Mouse (Mus musculus) heart, adult 2 months (tissue): ENCODE data around the gene Tspan17. TPM values are rescaled to one million over a fixed set of nuclear protein-coding genes. Genes with fewer than 3 reads are reported as not detected.

Experiments
- DNase-seq, 2 experiments: peaks; one replicate each; pipeline ENCODE4 v3.0.0; 2021
- H3K27ac ChIP-seq: fragments of 200-600 bp; 2 replicates; pipeline ENCODE4 v1.8.1; 2022
- H3K27me3 ChIP-seq: fragments of 200-500 bp; 2 replicates; pipeline ENCODE4 v1.6.1; 2012; ENCODE audit warnings: mild to moderate bottlenecking, low read length, inconsistent platforms, mixed read lengths; ENCODE audit not compliant: control insufficient read depth, insufficient read depth
- H3K36me3 ChIP-seq: fragments of 200-500 bp; 2 replicates; pipeline ENCODE4 v1.6.1; 2012; ENCODE audit warnings: low read length, inconsistent platforms; ENCODE audit not compliant: control insufficient read depth, insufficient read depth
- H3K4me1 ChIP-seq: fragments of 200-500 bp; 2 replicates; pipeline ENCODE4 v1.6.1; 2011; ENCODE audit warnings: low read length; ENCODE audit not compliant: control insufficient read depth, insufficient read depth
- H3K4me3 ChIP-seq: fragments of 200-600 bp; 2 replicates; pipeline ENCODE4 v1.8.1; 2022
- H3K79me2 ChIP-seq: fragments of 200-500 bp; replicated peaks from 2 replicates; pipeline ENCODE4 v1.6.1; 2012; ENCODE audit warnings: mild to moderate bottlenecking, inconsistent platforms, low read length, moderate library complexity, mixed read lengths; ENCODE audit not compliant: control insufficient read depth, insufficient read depth
- H3K9ac ChIP-seq: fragments of 200-500 bp; 2 replicates; pipeline ENCODE4 v1.6.1; 2012; ENCODE audit warnings: low read depth, mild to moderate bottlenecking, control low read depth, inconsistent platforms, low read length, mixed read lengths
- CTCF ChIP-seq: fragments of 200-600 bp; IDR thresholded peaks from 2 replicates; pipeline ENCODE4 v1.8.1; 2022; ENCODE audit warnings: antibody characterized with exemption, mild to moderate bottlenecking, moderate library complexity
- EP300 ChIP-seq: fragments of 200-500 bp; IDR thresholded peaks from 2 replicates; pipeline ENCODE4 v1.6.1; 2011; ENCODE audit warnings: low read depth, low read length, control low read depth; ENCODE audit not compliant: insufficient read depth
- POLR2A ChIP-seq: fragments of 200-500 bp; IDR thresholded peaks from 2 replicates; pipeline ENCODE4 v1.6.1; 2011; ENCODE audit warnings: mild to moderate bottlenecking, low read depth, low read length, control low read depth; ENCODE audit not compliant: insufficient read depth
- WGBS: fragments of 180-500 bp; shearing (Covaris S2); methylation state at CpG from one replicate; pipeline ENCODE4 v1.1.7; 2018; 5-methylcytosine and 5-hydroxymethylcytosine counted together
- intact Hi-C: fragments of 180-260 bp; cut with DNase I; formaldehyde crosslinking; loops from one replicate; pipeline ENCODE4 v1.15.1; 2025
- long read RNA-seq: library from polyadenylated mRNA; stranded (forward); transcript quantifications from one replicate; pipeline ENCODE4 v2.0.0, GENCODE M21; 2021
- polyA plus RNA-seq: library from polyadenylated mRNA; depleted of rRNA; stranded (reverse); fragments of >200 nt; gene quantifications from 2 replicates; pipeline ENCODE4 v1.2.3, GENCODE M21; 2012; rRNA removed
- total RNA-seq, 2 experiments: library from RNA; stranded (reverse); gene quantifications; 2 replicates each; pipeline ENCODE4 v1.2.3; 2021

Tspan17 gene
- total RNA-seq (10 to 100 TPM; 10.0 to 12.7 TPM), polyA plus RNA-seq (7.2 and 7.6 TPM in 2 replicates)
- long read RNA-seq, transcript Tspan17-201 (8 exons, 1,585 nt), result major isoform, 6 of 13 reads
- long read RNA-seq, partial matches to known transcripts, result 1 of 13 reads
- long read RNA-seq, other reads (novel, unspliced or antisense), result 5 of 13 reads

- Histone ChIP-seq H3K27me3 (no peaks in the 10 kb centered on the region), H3K9ac (peak within 1 kb of the TSS; percentile 61), H3K79me2 (no peaks in the 10 kb centered on the region), H3K27ac (peak within 1 kb of the TSS; percentile 58), H3K36me3 (no peaks in the 10 kb centered on the region), H3K4me3 (peak within 1 kb of the TSS; percentile 81), H3K4me1 (peaks cover 5% of the 10 kb centered on the region)
- 3% methylated on average over 49 of the region's 49 CpGs for WGBS
- intact Hi-C loops, result no loop called here
- peak; percentile 96 to 97 for DNase-seq
- peak; percentile 24; the same call in 1 of the 2 replicates for TF ChIP-seq POLR2A
- no peak for TF ChIP-seq EP300
Observed at GRCm38 (mm10) chr13:54788740-54789560, at the start of gene Tspan17. Gene Tspan17, plus strand, starts transcription at chr13:54789377.

- no peak for DNase-seq
- 19% methylated on average over 6 of the region's 6 CpGs for WGBS
- Histone ChIP-seq H3K79me2 (no peaks in the 10 kb centered on the region), H3K27me3 (peaks cover 6% of the 10 kb centered on the region), H3K4me3 (no peak overlapping the region), H3K27ac (no peak overlapping the region), H3K36me3 (no peaks in the 10 kb centered on the region), H3K9ac (no peak overlapping the region), H3K4me1 (no peaks in the 10 kb centered on the region)
- no peak for TF ChIP-seq POLR2A
- TF ChIP-seq CTCF, result no peak
- no peak for TF ChIP-seq EP300
- intact Hi-C loops, result no loop called here
Observed at GRCm38 (mm10) chr13:54746110-54746509, 43.1 kb upstream of the Tspan17 start.

GRCm38 (mm10) chr13:54746896-54747295 is 42.3 kb upstream of the Tspan17 start:
- no peak overlapping the region for H3K9ac ChIP-seq
- H3K79me2 ChIP-seq, result no peaks in the 10 kb centered on the region
- no peak overlapping the region for H3K27ac ChIP-seq
- 24% methylated on average over 10 of the region's 10 CpGs for WGBS
- no peak for DNase-seq
- TF ChIP-seq CTCF (no peak), EP300 (no peak), POLR2A (no peak)
- peaks cover 7% of the 10 kb centered on the region for H3K27me3 ChIP-seq
- H3K4me3 ChIP-seq, result no peak overlapping the region
- H3K36me3 ChIP-seq, result no peaks in the 10 kb centered on the region
- H3K4me1 ChIP-seq, result no peaks in the 10 kb centered on the region
- intact Hi-C loops, result no loop called here

GRCm38 (mm10) chr13:54748190-54748589 is 41.0 kb upstream of the Tspan17 start:
- no peak overlapping the region for H3K27ac ChIP-seq
- no peaks in the 10 kb centered on the region for H3K4me1 ChIP-seq
- H3K79me2 ChIP-seq, result no peaks in the 10 kb centered on the region
- DNase-seq, result no peak
- H3K36me3 ChIP-seq, result no peaks in the 10 kb centered on the region
- H3K27me3 ChIP-seq, result peaks cover 6% of the 10 kb centered on the region
- H3K4me3 ChIP-seq, result no peak overlapping the region
- H3K9ac ChIP-seq, result no peak overlapping the region
- TF ChIP-seq POLR2A (no peak), CTCF (no peak), EP300 (no peak)
- intact Hi-C loops, result no loop called here
- WGBS, result 81% methylated on average over 8 of the region's 8 CpGs

GRCm38 (mm10) chr13:54748721-54749060 is 40.5 kb upstream of the Tspan17 start:
- Histone ChIP-seq H3K36me3 (no peaks in the 10 kb centered on the region), H3K79me2 (no peaks in the 10 kb centered on the region), H3K4me3 (no peak overlapping the region), H3K27me3 (peaks cover 6% of the 10 kb centered on the region), H3K9ac (no peak overlapping the region), H3K27ac (no peak overlapping the region), H3K4me1 (no peaks in the 10 kb centered on the region)
- intact Hi-C loops, result no loop called here
- no peak for DNase-seq
- TF ChIP-seq POLR2A (no peak), EP300 (no peak), CTCF (no peak)
- WGBS, result 55% methylated on average over 10 of the region's 10 CpGs

- TF ChIP-seq EP300, result no peak
- TF ChIP-seq CTCF, result no peak
- TF ChIP-seq POLR2A, result no peak
- no peaks in the 10 kb centered on the region for H3K36me3 ChIP-seq
- intact Hi-C loops, result no loop called here
- H3K4me3 ChIP-seq, result no peak overlapping the region
- H3K79me2 ChIP-seq, result no peaks in the 10 kb centered on the region
- WGBS, result 2% methylated on average over 91 of the region's 100 CpGs
- no peak overlapping the region for H3K9ac ChIP-seq
- peak in 1 of 2 experiments; percentile 9 for DNase-seq
- H3K27ac ChIP-seq, result no peak overlapping the region
- H3K27me3 ChIP-seq, result peaks cover 6% of the 10 kb centered on the region
- H3K4me1 ChIP-seq, result no peaks in the 10 kb centered on the region
Observed at GRCm38 (mm10) chr13:54749061-54749863, 39.9 kb upstream of the Tspan17 start.
